Mouse (Mus musculus) ES-CJ7 (cell line): ENCODE measurements around the gene Fn1.

Source experiments
- DNase-seq: peaks from one replicate; pipeline ENCODE4 v3.0.0; 2011; ENCODE audit warnings: low read depth, low spot score

Fn1 gene

GRCm38 (mm10) chr1:71606600-71607325 lies 46.2 kb downstream of the Fn1 start:
- no peak for DNase-seq

GRCm38 (mm10) chr1:71605751-71606150 lies 47.2 kb downstream of the Fn1 start:
- no peak for DNase-seq

GRCm38 (mm10) chr1:71595365-71595764 lies 57.6 kb downstream of the Fn1 start:
- no peak for DNase-seq

GRCm38 (mm10) chr1:71594268-71594667 lies 58.7 kb downstream of the Fn1 start:
- DNase-seq, result no peak

- no peak for DNase-seq
These were observed 59.8 kb downstream of the Fn1 start for GRCm38 (mm10) chr1:71593184-71593583.

- DNase-seq, result no peak
These were observed 63.0 kb downstream of the Fn1 start for GRCm38 (mm10) chr1:71590038-71590437.

- DNase-seq, result no peak
These were observed 66.3 kb downstream of the Fn1 start for GRCm38 (mm10) chr1:71586658-71587057.

GRCm38 (mm10) chr1:71583900-71584299 lies 69.1 kb downstream of the Fn1 start:
- no peak for DNase-seq

GRCm38 (mm10) chr1:71583302-71583701 lies 69.7 kb downstream of the Fn1 start:
- no peak for DNase-seq

- DNase-seq, result no peak
These were observed 72.6 kb downstream of the Fn1 start for GRCm38 (mm10) chr1:71580408-71580807.

GRCm38 (mm10) chr1:71579526-71579925 lies 73.5 kb downstream of the Fn1 start:
- DNase-seq, result no peak

- no peak for DNase-seq
These were observed 76.2 kb downstream of the Fn1 start for GRCm38 (mm10) chr1:71576837-71577236.

GRCm38 (mm10) chr1:71575987-71576386 lies 77.0 kb downstream of the Fn1 start:
- DNase-seq, result no peak

- no peak for DNase-seq
These were observed 82.9 kb downstream of the Fn1 start for GRCm38 (mm10) chr1:71570116-71570515.

GRCm38 (mm10) chr1:71567884-71568605 lies 85.0 kb downstream of the Fn1 start:
- DNase-seq, result no peak

- DNase-seq, result no peak
These were observed 88.7 kb downstream of the Fn1 start for GRCm38 (mm10) chr1:71564291-71564690.

- DNase-seq, result no peak
These were observed 92.4 kb downstream of the Fn1 start for GRCm38 (mm10) chr1:71560626-71561025.

- DNase-seq, result peak; percentile 98
These were observed 96.0 kb downstream of the Fn1 start, which contains the start of gene Atic for GRCm38 (mm10) chr1:71556688-71557612. Atic (plus strand) TSS chr1:71557150.

GRCm38 (mm10) chr1:71550626-71551195 lies 102.3 kb downstream of the Fn1 start:
- peak; percentile 55 for DNase-seq

GRCm38 (mm10) chr1:71540437-71540836 lies 112.6 kb downstream of the Fn1 start:
- DNase-seq, result no peak

- DNase-seq, result no peak
These were observed 113.4 kb downstream of the Fn1 start for GRCm38 (mm10) chr1:71539641-71540040.
